Mouse (Mus musculus) bone marrow, adult 2 months (tissue): Measurements from ENCODE around the gene Unk.

ENCODE experiments used
- CTCF ChIP-seq: fragments of 200-500 bp; IDR thresholded peaks from 2 replicates; pipeline ENCODE4 v1.5.1; 2011; ENCODE audit warnings: low read length, control low read depth; ENCODE audit not compliant: control insufficient read depth, insufficient read depth
- POLR2A ChIP-seq: fragments of 200-500 bp; IDR thresholded peaks from 2 replicates; pipeline ENCODE4 v1.6.1; 2011; ENCODE audit warnings: low read depth, mild to moderate bottlenecking, control low read depth, low read length, borderline replicate concordance; ENCODE audit not compliant: control insufficient read depth

DNA sequence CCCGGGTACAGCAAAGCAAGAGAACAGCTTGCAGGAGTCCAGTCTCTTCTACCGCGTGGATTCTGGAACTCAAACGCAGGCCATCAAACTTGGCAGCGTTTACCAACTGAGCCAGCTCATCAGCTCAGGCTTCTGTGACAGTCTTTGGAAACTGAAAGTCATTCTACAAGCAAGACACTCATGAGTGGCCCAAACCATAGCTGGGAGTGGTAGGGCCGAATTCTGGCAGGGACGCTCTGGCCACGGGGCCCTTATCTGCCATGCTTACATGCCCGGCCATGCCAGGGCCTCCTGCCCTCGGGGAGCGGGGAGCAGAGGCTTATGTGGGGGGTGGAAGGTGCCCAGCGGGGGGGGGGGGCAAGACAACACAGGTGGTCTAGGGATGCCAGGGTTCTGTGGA lies 73.5 kb downstream of the Unk start:
- TF ChIP-seq POLR2A = no peak
- no peak for TF ChIP-seq CTCF
